Mouse (Mus musculus): ENCODE measurements around the gene Lrrd1. TPM values are rescaled to one million over a fixed set of nuclear protein-coding genes. Genes with fewer than 3 reads are reported as not detected.
"Not testable (repeated sequence)": the region's sequence is repeated elsewhere in the genome, so short reads cannot be mapped to it uniquely, and the experiment has no call there.

Gene Lrrd1
- not detected in 2 replicates for polyA plus RNA-seq (2011; ENCODE audit: insufficient read depth, insufficient read length, low read depth, missing spikeins)

DNA sequence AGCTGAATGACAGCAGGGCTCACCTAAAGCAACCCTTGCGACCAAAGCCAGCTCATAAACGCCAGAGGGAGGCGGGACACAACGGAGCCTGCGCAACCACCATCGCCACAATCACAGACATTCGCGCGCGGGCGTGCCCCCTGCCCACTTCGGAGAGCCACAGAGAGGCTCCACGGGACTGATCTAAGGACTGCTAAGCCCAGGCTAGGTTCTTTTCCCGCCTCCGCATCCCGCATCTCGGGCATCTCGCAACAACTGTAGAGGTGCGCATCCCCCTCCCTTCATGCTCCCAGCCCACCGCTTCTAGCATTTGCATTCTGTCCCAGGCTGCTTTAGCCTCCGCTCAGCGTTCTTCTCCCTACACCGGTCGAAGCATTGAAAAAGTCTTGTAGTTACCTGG, at the start of gene Lrrd1:
TSS of gene Lrrd1 (plus strand) at position 148 of the 400 bp plus-strand sequence.
- Histone ChIP-seq H3K27ac (ENCODE audit: insufficient read depth, low read length) (no peak within 1 kb of the TSS), H3K27me3 (ENCODE audit: control insufficient read depth, insufficient read depth, low read length, poor library complexity, severe bottlenecking) (no peaks in the 10 kb centered on the region), H3K36me3 (ENCODE audit: control insufficient read depth, insufficient read depth, low read length, poor library complexity, severe bottlenecking) (no peaks in the 10 kb centered on the region), H3K4me1 (ENCODE audit: control insufficient read depth, insufficient read depth, low read length) (no peaks in the 10 kb centered on the region), H3K4me3 (ENCODE audit: low read depth, low read length) (peak within 1 kb of the TSS; percentile 72), H3K9me3 (replicated peaks; ENCODE audit: control insufficient read depth, insufficient read depth, low read length, poor library complexity, severe bottlenecking) (no peaks in the 10 kb centered on the region), H3K9ac (ENCODE audit: low read depth, poor library complexity, severe bottlenecking) (peak within 1 kb of the TSS; percentile 8; the same call in 1 of the 2 replicates)
- TF ChIP-seq CTCF (IDR thresholded peaks at IDR 0.05; ENCODE audit: low read depth, low read length) (no peak), EP300 (IDR thresholded peaks at IDR 0.05; ENCODE audit: insufficient read depth, low read depth, low read length) (no peak), POLR2A (IDR thresholded peaks at IDR 0.05; ENCODE audit: insufficient read depth, low read length) (no peak)

- H3K4me1 ChIP-seq (ENCODE audit: control insufficient read depth, insufficient read depth, low read length); H3K36me3 ChIP-seq (ENCODE audit: control insufficient read depth, insufficient read depth, low read length, poor library complexity, severe bottlenecking); H3K9me3 ChIP-seq (replicated peaks; ENCODE audit: control insufficient read depth, insufficient read depth, low read length, poor library complexity, severe bottlenecking); H3K4me3 ChIP-seq (ENCODE audit: low read depth, low read length); H3K9ac ChIP-seq (ENCODE audit: low read depth, poor library complexity, severe bottlenecking); H3K27me3 ChIP-seq (ENCODE audit: control insufficient read depth, insufficient read depth, low read length, poor library complexity, severe bottlenecking); H3K27ac ChIP-seq (ENCODE audit: insufficient read depth, low read length): not testable (repeated sequence)
These were observed 47.9 kb upstream of the Lrrd1 start for GRCm38 (mm10) chr5:3797101-3797500.

GRCm38 (mm10) chr5:3798656-3799055, 46.3 kb upstream of the Lrrd1 start:
- not testable (repeated sequence) for H3K27ac ChIP-seq (ENCODE audit: insufficient read depth, low read length); H3K36me3 ChIP-seq (ENCODE audit: control insufficient read depth, insufficient read depth, low read length, poor library complexity, severe bottlenecking); H3K4me1 ChIP-seq (ENCODE audit: control insufficient read depth, insufficient read depth, low read length); H3K9ac ChIP-seq (ENCODE audit: low read depth, poor library complexity, severe bottlenecking); H3K27me3 ChIP-seq (ENCODE audit: control insufficient read depth, insufficient read depth, low read length, poor library complexity, severe bottlenecking); H3K4me3 ChIP-seq (ENCODE audit: low read depth, low read length); H3K9me3 ChIP-seq (replicated peaks; ENCODE audit: control insufficient read depth, insufficient read depth, low read length, poor library complexity, severe bottlenecking)

- TF ChIP-seq EP300 (IDR thresholded peaks at IDR 0.05; ENCODE audit: insufficient read depth, low read depth, low read length), result no peak
- no peak for TF ChIP-seq POLR2A (IDR thresholded peaks at IDR 0.05; ENCODE audit: insufficient read depth, low read length)
- TF ChIP-seq CTCF (IDR thresholded peaks at IDR 0.05; ENCODE audit: low read depth, low read length), result no peak
These were observed 44.9 kb upstream of the Lrrd1 start for GRCm38 (mm10) chr5:3800041-3800440.

DNA sequence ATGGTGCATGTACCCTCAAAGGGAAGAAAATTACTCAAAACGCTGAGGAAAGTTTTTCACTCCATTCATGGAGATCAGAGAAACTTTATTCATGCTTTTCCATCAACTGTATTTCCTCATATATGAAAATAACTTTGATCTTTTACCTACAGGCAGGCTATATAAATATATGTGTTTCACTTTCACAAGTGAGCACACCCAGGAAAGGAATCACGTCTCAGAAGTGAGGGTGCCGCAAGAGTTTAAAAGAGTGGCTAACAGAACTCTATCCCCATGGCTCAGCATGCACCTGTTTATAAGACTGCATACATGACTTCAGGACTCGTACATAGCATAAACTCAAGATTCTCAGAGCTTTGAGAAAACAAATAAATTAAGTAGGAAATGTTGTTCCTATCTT, 44.1 kb upstream of the Lrrd1 start:
- H3K27me3 ChIP-seq (ENCODE audit: control insufficient read depth, insufficient read depth, low read length, poor library complexity, severe bottlenecking), result no peaks in the 10 kb centered on the region
- no peak overlapping the region for H3K27ac ChIP-seq (ENCODE audit: insufficient read depth, low read length)
- no peaks in the 10 kb centered on the region for H3K36me3 ChIP-seq (ENCODE audit: control insufficient read depth, insufficient read depth, low read length, poor library complexity, severe bottlenecking)
- TF ChIP-seq EP300 (IDR thresholded peaks at IDR 0.05; ENCODE audit: insufficient read depth, low read depth, low read length) (no peak), POLR2A (IDR thresholded peaks at IDR 0.05; ENCODE audit: insufficient read depth, low read length) (no peak), CTCF (IDR thresholded peaks at IDR 0.05; ENCODE audit: low read depth, low read length) (no peak)
- H3K4me3 ChIP-seq (ENCODE audit: low read depth, low read length), result no peak overlapping the region
- H3K9me3 ChIP-seq (replicated peaks; ENCODE audit: control insufficient read depth, insufficient read depth, low read length, poor library complexity, severe bottlenecking), result no peaks in the 10 kb centered on the region
- no peaks in the 10 kb centered on the region for H3K4me1 ChIP-seq (ENCODE audit: control insufficient read depth, insufficient read depth, low read length)
- H3K9ac ChIP-seq (ENCODE audit: low read depth, poor library complexity, severe bottlenecking), result no peak overlapping the region

More at GRCm38 (mm10) chr5:3800041-3800440, 44.9 kb upstream of the Lrrd1 start:
- H3K36me3 ChIP-seq (ENCODE audit: control insufficient read depth, insufficient read depth, low read length, poor library complexity, severe bottlenecking), result no peaks in the 10 kb centered on the region
- H3K4me1 ChIP-seq (ENCODE audit: control insufficient read depth, insufficient read depth, low read length), result no peaks in the 10 kb centered on the region
- H3K9me3 ChIP-seq (replicated peaks; ENCODE audit: control insufficient read depth, insufficient read depth, low read length, poor library complexity, severe bottlenecking), result no peaks in the 10 kb centered on the region
- no peak overlapping the region for H3K9ac ChIP-seq (ENCODE audit: low read depth, poor library complexity, severe bottlenecking)
- H3K4me3 ChIP-seq (ENCODE audit: low read depth, low read length), result no peak overlapping the region
- no peak overlapping the region for H3K27ac ChIP-seq (ENCODE audit: insufficient read depth, low read length)
- H3K27me3 ChIP-seq (ENCODE audit: control insufficient read depth, insufficient read depth, low read length, poor library complexity, severe bottlenecking), result no peaks in the 10 kb centered on the region

GRCm38 (mm10) chr5:3801672-3802432, 43.1 kb upstream of the Lrrd1 start:
- TF ChIP-seq POLR2A (IDR thresholded peaks at IDR 0.05; ENCODE audit: insufficient read depth, low read length), result no peak
- TF ChIP-seq EP300 (IDR thresholded peaks at IDR 0.05; ENCODE audit: insufficient read depth, low read depth, low read length), result no peak
- no peak for TF ChIP-seq CTCF (IDR thresholded peaks at IDR 0.05; ENCODE audit: low read depth, low read length)
- H3K27ac ChIP-seq (ENCODE audit: insufficient read depth, low read length), result no peak overlapping the region

More at GRCm38 (mm10) chr5:3801672-3802432, 43.1 kb upstream of the Lrrd1 start:
- Histone ChIP-seq H3K4me3 (ENCODE audit: low read depth, low read length) (peak overlapping the region; percentile 83), H3K36me3 (ENCODE audit: control insufficient read depth, insufficient read depth, low read length, poor library complexity, severe bottlenecking) (no peaks in the 10 kb centered on the region), H3K9me3 (replicated peaks; ENCODE audit: control insufficient read depth, insufficient read depth, low read length, poor library complexity, severe bottlenecking) (no peaks in the 10 kb centered on the region), H3K27me3 (ENCODE audit: control insufficient read depth, insufficient read depth, low read length, poor library complexity, severe bottlenecking) (no peaks in the 10 kb centered on the region), H3K9ac (ENCODE audit: low read depth, poor library complexity, severe bottlenecking) (peak overlapping the region; percentile 79), H3K4me1 (ENCODE audit: control insufficient read depth, insufficient read depth, low read length) (no peaks in the 10 kb centered on the region)
